Mouse (Mus musculus): ENCODE results near the gene Igfn1.

Igfn1 gene

GRCm38 (mm10) chr1:135936091-135936490 lies 70.1 kb downstream of the Igfn1 start:
- no peak for DNase-seq (ENCODE audit: extremely low read depth, insufficient read length, low spot score)

DNA sequence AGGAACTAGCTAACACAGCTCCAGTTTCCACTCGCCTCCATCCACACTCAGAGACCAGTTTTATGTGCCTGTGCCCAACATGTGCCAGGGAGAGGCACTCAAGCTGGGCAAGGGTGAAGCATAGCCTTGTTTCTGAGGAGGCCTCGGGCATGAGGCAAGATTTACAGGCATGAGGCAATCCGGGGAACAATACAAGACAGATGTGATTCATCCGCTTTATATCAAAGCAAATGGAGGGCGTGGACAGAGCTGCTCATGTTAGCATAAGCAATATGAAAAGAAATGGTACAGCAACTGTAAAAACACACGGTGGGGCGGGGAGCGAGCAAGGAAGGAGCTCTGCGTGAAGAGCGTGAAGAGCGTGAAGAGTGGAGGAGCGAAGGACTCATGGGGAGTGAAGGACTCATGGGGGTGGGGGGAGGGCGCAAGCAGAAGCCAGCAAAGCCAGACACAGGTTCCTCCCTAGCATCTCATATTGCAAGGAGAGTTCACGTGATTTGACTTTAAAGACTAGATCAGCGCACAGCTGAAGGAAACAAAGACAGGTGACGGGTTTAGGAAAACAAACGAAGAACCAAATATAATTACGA lies 72.3 kb downstream of the Igfn1 start:
- no peak for DNase-seq (ENCODE audit: extremely low read depth, insufficient read length, low spot score)

DNA sequence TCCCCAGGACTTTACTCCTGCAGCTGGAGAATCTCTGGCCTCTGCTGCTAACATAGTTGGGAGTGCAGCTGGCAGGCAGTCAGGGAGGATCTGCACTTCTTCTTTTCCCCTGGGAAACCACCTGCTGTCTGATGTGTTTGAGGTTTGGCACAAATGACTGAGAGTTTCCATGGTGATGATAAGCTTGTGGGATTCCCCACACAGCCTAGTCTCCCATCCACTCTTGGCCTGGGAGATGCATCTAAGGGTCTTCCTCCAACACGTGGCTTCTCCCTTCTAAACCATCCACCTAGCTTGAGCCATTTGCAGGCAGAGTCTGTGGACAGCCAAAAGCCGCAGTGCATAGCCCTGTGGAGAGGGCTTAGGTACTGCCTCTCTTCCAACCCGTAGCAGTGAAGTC lies 76.3 kb downstream of the Igfn1 start:
- DNase-seq (ENCODE audit: extremely low read depth, insufficient read length, low spot score), result no peak

GRCm38 (mm10) chr1:135925848-135926247 lies 80.3 kb downstream of the Igfn1 start:
- DNase-seq (ENCODE audit: extremely low read depth, insufficient read length, low spot score), result peak; percentile 83

GRCm38 (mm10) chr1:135924377-135924994 lies 81.7 kb downstream of the Igfn1 start:
- no peak for DNase-seq (ENCODE audit: extremely low read depth, insufficient read length, low spot score)

DNA sequence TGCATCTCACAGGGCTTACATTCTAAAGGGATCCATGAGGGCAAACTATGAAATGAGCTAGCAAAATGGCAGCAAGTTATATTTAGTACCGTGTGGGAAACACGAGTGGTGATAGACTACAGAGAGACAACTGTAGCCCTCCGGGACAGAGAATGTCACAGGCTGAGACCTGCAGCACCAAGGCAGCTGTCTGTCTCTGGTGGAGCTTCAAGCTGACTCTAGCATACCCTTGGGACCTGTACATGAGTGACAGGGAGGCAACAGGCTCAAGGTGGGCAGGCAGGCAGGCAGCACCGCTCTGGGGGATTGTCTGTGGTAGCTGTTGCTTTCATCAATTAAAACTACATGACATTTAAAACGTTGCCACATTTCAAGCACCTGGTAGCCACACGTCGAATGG lies 82.9 kb downstream of the Igfn1 start:
- no peak for DNase-seq (ENCODE audit: extremely low read depth, insufficient read length, low spot score)

DNA sequence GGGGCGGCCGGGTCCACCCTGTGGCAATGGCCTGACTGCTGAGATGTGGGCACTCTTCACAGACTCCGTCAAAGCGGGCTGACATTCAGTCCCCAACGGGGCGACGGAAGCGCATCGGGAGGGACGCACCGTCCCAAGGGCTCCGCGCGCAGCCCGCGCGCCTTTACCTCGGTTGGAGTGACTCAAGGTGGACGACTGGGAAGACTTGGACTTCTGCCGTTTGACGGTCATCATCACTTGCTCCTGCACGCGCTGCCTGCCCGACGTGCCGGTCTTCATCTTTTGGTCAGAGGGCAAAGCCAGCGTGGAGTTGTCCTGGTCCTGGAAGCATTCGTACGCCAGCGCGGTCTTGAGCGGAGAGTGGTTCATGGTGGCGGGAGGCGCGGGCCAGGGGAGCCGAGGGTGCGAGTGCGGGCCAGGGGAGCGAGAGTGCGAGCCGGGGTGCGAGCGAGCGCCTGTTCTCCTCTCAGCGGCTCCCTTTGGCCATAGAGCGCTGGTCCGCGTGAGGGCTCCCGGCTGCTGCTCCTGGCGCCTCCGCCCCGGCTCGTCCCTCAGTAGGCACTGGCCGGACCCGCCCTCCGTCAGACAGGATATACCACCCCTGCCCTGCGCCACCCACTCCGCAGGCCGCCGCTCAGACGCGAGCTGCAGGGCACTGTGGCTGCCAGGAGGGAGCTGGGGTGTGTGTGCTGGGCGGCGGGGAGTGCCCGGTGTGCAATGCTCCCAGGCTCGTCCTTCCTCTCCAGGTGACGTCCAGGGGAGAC lies 87.3 kb downstream of the Igfn1 start, which contains the start of gene Pkp1:
Gene Pkp1 (minus strand): TSS at position 564 of the 764 bp plus-strand sequence.
- DNase-seq (ENCODE audit: extremely low read depth, insufficient read length, low spot score), result peak; percentile 88

- no peak for DNase-seq (ENCODE audit: extremely low read depth, insufficient read length, low spot score)
Observed at GRCm38 (mm10) chr1:135917206-135917605, 88.9 kb downstream of the Igfn1 start.

DNA sequence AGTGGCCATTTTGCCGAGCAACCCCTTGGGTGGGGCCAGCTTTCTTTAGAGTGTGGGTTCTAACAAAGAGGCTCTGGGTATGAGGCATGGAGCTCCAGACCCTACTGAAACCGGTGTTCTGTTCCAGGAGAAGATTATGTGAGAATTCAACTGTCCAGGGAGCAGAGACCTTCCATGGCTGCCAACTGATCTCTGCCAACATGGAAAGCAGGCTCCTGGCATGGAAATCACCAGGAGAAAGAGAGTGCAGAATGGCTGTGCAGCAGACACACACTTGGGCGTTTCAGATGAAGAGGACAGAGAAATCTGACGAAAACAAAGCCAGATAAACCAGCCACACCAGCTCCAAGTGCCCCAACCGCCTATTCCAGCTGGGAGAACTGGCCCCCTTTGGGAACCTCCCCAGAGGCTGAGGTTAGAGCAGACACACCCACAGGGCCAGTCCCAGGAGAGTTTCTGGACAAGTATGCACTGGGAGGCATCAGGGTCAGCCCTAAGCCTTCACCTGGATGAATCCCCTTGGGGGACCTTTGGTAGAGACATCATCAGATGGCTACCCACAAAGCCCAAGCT lies 89.6 kb downstream of the Igfn1 start:
- no peak for DNase-seq (ENCODE audit: extremely low read depth, insufficient read length, low spot score)

- no peak for DNase-seq (ENCODE audit: extremely low read depth, insufficient read length, low spot score)
Observed at GRCm38 (mm10) chr1:135913657-135914056, 92.5 kb downstream of the Igfn1 start.

GRCm38 (mm10) chr1:135909381-135909780 lies 96.8 kb downstream of the Igfn1 start:
- DNase-seq (ENCODE audit: extremely low read depth, insufficient read length, low spot score), result no peak

GRCm38 (mm10) chr1:135906736-135907135 lies 99.4 kb downstream of the Igfn1 start:
- peak; percentile 59 for DNase-seq (ENCODE audit: extremely low read depth, insufficient read length, low spot score)
